Mouse (Mus musculus) monocyte, adult 2 months (primary cell): ENCODE results near the gene Elovl6.

ENCODE experiments used
- DNase-seq, 2 experiments: peaks; one replicate each; pipeline ENCODE4 v3.0.0; 2022; ENCODE audit warnings: low spot score in 2 of 2, low read depth in 1 of 2

Gene Elovl6

DNA sequence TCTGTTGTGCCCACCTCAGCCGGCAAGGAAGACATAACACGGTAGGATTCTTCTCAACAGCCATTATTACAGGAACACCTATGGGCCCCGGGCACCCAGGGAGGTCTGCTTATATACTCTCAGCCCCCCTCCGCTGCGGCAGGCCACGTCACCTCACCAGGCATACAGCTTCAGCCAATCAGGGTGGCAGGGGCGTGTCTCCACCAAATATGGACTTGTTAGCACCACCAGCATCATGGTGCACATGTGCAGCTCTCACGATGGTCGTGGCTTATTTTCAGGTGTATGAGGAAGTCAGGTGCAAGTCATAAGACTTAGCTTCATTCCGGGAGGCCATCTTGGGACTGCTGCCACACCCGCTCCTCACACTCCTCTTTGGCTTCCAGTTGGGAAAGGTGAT lies 9.3 kb downstream of the Elovl6 start:
- DNase-seq = no peak

GRCm38 (mm10) chr3:129543376-129543775 lies 11.2 kb downstream of the Elovl6 start:
- DNase-seq = no peak

GRCm38 (mm10) chr3:129544217-129544616 lies 12.1 kb downstream of the Elovl6 start:
- no peak for DNase-seq

GRCm38 (mm10) chr3:129545228-129545627 lies 13.1 kb downstream of the Elovl6 start:
- no peak for DNase-seq

GRCm38 (mm10) chr3:129545801-129546200 lies 13.6 kb downstream of the Elovl6 start:
- no peak for DNase-seq

DNA sequence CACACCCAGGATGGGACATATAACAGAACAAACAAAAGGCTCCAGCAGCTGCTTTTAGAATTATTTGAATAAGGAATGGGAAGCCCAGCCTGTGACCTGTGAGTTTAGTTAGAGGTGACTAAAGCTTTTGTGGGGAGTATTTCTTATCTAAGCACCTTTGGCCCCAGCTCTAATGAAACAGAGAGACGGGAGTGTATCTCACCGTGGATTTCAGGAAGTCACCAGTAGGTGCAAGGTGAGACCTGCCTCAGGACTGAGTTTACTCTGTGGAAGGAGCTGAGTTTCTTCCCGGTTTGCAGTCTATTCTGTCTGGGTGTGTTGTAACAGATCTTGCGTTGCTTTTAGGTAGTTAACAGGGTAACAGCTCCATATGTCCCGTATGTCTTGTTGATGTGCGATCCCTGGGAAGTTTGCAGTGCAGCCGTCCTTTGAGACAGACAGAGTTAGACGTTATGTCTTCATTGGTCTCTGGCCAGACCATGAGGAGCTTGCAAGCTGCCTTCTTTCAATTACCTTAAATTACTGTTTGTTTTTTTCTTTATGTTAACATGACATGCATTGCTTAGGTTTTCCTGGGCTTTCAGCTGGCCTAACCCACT lies 15.8 kb downstream of the Elovl6 start:
- no peak for DNase-seq

GRCm38 (mm10) chr3:129548760-129549159 lies 16.6 kb downstream of the Elovl6 start:
- no peak for DNase-seq

GRCm38 (mm10) chr3:129549546-129549945 lies 17.4 kb downstream of the Elovl6 start:
- no peak for DNase-seq

DNA sequence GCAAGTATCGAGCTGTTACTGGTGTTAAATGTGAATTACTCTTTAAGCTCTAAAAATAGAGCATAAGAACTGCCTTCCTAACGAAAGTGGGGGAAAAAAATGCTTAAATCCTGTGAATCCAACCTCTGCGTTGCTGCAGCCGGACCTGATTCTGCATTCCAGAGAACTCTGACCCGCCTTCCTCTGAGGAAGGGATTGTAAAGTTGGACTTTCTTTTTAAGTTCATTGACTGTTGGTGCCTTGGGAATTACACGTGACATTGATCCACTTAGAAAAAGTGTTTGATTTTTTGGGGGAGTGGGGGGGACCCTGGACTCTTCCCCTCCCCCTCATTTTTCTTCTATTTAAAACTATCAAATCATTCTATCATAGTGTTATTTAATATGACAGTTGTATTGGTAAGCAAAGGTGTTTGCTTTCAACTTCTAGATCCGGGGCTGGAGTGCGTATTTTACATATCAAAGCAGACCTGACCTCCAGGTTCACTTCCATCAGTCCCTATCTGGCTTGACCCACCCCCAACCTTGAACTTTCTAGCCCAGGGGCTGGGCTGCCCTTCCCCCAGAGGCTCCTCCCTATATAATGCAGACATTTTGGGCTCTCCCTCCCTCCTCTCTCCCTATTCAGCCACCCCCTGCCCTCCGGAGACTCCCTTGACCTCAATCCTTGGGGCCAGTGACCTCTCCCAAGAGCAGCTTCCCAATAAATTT lies 19.6 kb downstream of the Elovl6 start:
- no peak for DNase-seq

DNA sequence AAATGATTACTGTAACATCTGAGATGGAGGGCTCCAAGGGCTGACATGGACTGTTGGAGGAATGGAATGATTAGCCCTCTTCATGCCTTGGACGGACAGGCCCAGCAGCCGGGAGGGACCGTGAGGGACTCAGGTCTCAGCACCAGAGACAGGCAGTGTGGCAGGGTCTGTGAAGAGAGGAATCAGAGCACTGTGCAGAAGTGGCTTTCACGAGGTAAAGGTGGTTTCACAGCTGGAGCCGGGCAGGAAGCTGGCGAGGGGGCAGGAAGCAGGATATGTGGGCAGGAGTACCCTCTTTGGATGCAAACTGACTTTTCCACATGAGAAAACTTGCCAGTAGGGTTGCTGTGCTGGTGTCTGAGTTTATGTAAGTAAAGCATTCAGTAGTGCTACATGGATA lies 20.2 kb downstream of the Elovl6 start:
- no peak for DNase-seq

DNA sequence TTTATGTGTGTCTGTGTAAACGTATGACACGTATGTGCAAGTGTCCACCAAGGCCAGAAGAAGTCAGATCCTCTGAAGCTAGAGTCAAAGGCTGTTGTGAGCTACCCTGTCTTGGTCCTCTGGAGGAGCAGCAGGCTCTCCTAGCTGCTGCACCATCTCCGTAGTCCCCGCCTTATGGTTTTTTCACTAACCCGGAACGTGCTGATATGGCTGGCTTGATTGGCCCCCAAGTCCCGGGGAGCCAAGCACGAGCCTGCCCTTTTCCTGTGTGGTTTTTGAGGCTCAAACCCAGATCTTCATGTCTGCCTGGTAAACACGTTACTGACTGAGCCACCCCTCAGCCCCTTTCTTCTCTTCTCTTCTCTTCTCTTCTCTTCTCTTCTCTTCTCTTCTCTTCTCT lies 21.0 kb downstream of the Elovl6 start:
- DNase-seq = no peak

DNA sequence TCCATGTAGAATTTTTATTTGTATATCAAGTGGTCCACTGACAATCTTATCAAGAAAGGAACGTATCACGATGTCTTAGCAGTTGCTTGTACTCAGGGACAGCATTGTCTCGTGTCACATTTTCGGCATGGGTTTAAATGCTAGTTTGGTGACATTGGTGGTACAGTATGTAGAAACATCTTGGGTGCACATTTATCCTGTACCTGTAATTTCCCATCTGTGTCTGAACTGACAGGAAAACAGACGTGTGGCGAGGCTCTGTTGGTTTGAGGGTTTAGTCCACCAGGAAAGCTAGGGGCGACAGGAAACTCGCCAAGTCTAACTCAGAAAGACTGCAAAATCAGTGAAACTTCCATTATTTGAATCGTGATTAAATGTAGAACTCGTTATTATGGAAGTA lies 21.5 kb downstream of the Elovl6 start:
- no peak for DNase-seq

DNA sequence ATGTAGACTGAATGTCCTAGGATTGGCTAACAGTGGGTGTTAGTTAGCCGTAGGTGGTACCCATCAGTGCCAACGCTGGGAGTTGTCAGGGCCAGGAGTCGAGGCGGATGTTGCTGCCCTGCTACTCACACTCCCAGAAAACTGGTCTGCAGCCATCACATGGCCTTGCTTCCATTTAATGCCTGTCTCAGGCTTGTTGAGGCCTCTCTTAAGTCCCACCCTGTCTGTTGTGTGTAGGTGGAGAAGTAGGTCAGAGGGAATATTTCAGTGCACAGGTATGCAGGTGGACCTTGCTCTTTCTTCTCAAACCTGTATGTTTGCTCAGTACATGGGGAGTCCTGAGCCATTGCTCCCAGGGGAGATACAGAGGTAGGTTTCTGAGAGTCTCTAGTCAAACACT lies 22.3 kb downstream of the Elovl6 start:
- no peak for DNase-seq

DNA sequence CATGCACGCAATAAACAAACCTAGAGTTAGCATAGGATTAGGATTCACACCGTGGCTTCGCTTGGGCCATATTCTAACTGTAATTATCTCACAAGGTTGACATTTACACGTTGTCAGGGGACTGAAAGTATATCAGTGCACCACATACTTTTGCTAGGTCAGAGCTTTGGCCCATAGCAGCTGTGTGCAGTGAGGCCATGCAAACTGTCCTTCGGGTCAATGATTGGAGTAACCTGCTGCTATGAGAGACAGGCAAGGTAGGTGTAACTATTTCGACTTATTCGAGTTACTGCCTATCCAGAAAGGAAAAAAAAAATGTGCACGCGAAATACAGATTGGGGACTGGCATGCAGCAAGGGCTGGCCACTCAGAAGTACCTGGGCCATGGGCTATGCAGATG lies 24.9 kb downstream of the Elovl6 start:
- DNase-seq = no peak

DNA sequence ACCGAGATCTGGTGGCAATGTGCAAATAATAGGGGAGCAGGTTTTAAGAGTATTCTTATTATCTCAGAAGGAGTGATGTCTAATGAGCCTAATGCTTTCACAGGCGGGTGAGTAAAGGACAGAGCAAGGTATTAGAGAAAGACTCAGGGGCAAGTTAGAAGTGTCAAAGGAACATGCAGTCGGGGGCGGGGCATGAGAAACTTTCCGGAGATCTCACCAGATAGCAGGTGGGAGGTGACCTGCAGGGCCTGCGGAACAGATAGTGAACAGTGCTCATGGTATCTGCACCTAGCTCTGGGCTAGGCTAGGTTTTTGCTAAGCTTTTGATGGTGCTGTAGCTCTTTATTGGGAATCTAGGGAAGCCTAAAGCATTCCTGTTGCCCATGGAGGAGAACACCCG lies 25.4 kb downstream of the Elovl6 start:
- no peak for DNase-seq

DNA sequence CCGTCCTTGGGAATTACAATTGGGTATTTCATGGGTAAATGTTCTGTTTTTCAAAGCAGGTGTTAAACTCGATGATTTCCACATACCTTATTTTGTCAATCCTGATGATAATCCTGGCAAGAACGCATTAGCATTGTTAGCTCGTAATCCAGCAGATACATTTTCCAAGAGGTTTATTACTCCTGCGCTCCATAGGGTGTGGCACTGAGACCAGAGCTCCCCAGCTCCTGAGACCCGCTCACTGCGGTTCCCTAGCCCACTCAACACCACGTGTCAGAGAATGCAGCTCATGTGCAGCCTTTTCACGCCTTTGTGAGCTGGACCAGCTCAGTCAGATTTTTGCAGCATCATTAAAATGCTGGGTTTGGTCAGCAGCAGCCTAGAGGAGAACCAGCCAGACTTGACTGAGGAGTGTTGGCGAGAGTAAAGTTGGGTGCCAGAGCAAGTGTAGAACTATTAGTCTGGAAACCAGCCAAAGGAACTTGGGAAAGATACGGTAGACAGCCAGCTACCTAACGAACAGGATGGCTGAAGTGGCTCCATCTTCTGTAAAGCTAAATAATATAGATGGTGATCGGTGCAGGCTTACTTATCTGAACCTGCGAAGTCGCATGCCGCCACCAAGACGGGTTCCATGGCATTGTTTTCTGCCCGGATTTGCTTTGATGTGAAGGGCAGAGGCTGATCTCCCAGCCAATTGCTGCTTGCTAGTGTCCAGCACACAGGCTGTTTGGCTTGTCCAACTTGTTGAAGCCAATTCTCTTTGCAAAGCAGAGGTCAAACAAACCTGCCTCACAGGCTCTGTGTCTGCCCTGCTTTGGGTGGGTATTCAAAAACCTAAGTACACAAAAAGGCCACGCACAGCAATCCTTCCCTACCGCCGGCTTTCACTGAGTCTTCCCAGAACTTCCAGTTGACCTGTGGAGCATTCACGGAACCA lies 26.1 kb downstream of the Elovl6 start:
- DNase-seq = no peak

DNA sequence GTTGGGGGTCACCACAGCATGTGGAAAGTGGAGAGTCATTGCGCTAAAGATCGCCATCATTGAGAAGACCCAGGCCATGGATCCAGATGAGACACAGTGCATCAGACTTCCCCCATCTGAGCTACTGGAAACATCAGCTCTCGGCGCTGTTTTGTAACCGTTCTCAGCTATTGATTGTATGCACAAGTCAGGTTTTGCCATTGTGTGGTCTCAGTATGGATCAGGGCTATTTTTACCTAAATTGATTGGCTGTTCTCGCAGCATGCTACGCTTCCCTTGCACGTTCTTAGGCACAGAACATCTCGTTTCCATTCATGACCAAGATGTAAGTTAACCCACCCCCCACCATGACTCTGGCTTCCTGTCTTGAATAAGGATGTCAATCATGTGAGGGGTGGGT lies 27.9 kb downstream of the Elovl6 start:
- DNase-seq = no peak

- no peak for DNase-seq
These were observed 28.9 kb downstream of the Elovl6 start for GRCm38 (mm10) chr3:129561011-129561410.

- no peak for DNase-seq
These were observed 29.7 kb downstream of the Elovl6 start for GRCm38 (mm10) chr3:129561853-129562252.

DNA sequence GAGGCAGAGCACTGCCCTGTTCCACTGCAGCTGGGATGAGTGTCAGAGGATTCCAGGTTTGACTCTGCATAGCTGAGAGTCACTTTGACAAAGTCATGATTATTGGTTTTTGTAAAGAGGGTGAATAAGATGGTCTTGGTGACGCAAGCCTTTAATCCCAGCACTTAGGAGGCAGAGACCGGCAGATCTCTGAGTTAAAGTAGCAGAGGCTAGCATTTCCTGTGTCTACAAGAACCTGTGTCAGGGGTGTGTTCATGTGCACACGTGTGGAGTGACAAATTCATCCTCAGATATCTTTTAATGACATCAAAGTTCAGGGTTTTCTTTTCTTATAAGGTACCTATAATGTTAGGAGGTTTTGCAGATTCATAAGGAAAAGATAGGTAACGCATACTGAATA lies 30.3 kb downstream of the Elovl6 start:
- DNase-seq = no peak

DNA sequence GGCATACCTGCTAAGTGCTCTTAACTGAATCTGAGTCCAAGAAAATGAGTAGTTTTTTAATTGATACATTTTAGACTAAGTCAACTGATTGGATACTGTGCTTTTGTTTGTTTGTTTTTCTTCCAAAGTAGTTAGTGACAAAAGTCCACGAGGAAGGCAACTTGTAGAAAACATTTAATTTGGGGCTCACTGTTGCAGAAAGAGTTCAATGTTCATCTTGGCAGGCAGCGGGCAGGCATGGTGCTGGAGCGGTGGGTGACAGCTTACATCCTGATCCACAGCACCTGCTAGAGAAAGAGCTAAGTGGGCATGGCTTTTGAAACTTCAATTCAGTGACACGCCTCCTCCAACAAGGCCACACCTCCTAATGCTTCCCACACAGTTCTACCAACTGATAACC lies 31.7 kb downstream of the Elovl6 start:
- no peak for DNase-seq

DNA sequence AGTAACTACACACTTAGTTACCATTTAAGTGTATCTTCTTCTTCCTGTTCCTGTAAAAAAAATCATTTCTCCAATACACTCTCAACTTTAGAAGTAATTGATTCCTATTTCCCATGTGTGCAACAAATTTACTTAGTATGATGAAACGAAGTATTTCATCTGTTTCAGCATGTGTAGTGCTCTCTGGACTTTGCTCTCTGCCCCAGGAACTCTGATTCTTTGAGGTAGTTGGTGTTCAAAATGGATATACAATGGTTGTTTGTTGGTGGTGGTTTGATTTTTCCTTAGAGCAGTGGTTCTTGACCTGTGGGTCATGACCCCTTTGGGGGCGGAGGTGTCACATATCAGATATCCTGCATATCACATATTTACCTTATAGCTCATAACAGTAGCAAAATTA lies 32.7 kb downstream of the Elovl6 start:
- DNase-seq = no peak
